Mouse (Mus musculus): ENCODE measurements around the gene Traf2.

GRCm38 (mm10) chr2:25526510-25527302 lies 20.0 kb downstream of the Traf2 start:
- TF ChIP-seq CTCF (conservative IDR thresholded peaks at IDR 0.05; ENCODE audit: insufficient read depth, insufficient read length, low read depth, low read length) (no peak), POLR2A (IDR thresholded peaks at IDR 0.05; ENCODE audit: low read depth, low read length) (no peak)

All from kidney, adult 2 months (tissue).